Mouse (Mus musculus): ENCODE measurements at regions not wholly inside any gene's neighbourhood (a gene's known extent, or its start where the extent isn't known, plus 50 kb on each side); places are given as distances from the start of the nearest gene placed in this dataset.

- WGBS = 81% methylated on average over 1 of the region's 1 CpGs
- Histone ChIP-seq H3K27me3 (ENCODE audit: low read depth, poor library complexity, severe bottlenecking) (no peaks in the 10 kb centered on the region), H3K4me3 (no peak overlapping the region), H3K4me1 (peaks cover 11% of the 10 kb centered on the region; the same call in 1 of the 2 replicates), H3K9me3 (replicated peaks) (no peaks in the 10 kb centered on the region), H3K36me3 (no peaks in the 10 kb centered on the region), H3K27ac (no peak overlapping the region)
- DNase-seq (ENCODE audit: low spot score) = no peak
These were observed 595.2 kb upstream of the Camk1g start for GRCm38 (mm10) chr1:193965278-193965677.

- Histone ChIP-seq H3K4me1 (no peaks in the 10 kb centered on the region), H3K4me3 (no peak overlapping the region), H3K27ac (no peak overlapping the region), H3K27me3 (ENCODE audit: low read depth, poor library complexity, severe bottlenecking) (no peaks in the 10 kb centered on the region), H3K9me3 (replicated peaks) (no peaks in the 10 kb centered on the region), H3K36me3 (no peaks in the 10 kb centered on the region)
- no peak for DNase-seq (ENCODE audit: low spot score)
These were observed 581.8 kb upstream of the Camk1g start for GRCm38 (mm10) chr1:193951936-193952335.

GRCm38 (mm10) chr1:193949817-193950216 is 579.7 kb upstream of the Camk1g start:
- Histone ChIP-seq H3K9me3 (replicated peaks) (no peaks in the 10 kb centered on the region), H3K4me3 (no peak overlapping the region), H3K27me3 (ENCODE audit: low read depth, poor library complexity, severe bottlenecking) (no peaks in the 10 kb centered on the region), H3K36me3 (no peaks in the 10 kb centered on the region), H3K27ac (no peak overlapping the region), H3K4me1 (no peaks in the 10 kb centered on the region)
- DNase-seq (ENCODE audit: low spot score) = no peak

GRCm38 (mm10) chr1:193946953-193947586 is 577.0 kb upstream of the Camk1g start:
- H3K9me3 ChIP-seq (replicated peaks) = no peaks in the 10 kb centered on the region
- WGBS = 80% methylated on average over 6 of the region's 6 CpGs
- no peaks in the 10 kb centered on the region for H3K4me1 ChIP-seq
- no peaks in the 10 kb centered on the region for H3K27me3 ChIP-seq (ENCODE audit: low read depth, poor library complexity, severe bottlenecking)
- no peaks in the 10 kb centered on the region for H3K36me3 ChIP-seq
- no peak overlapping the region for H3K27ac ChIP-seq
- no peak for DNase-seq (ENCODE audit: low spot score)
- H3K4me3 ChIP-seq = no peak overlapping the region

- DNase-seq (ENCODE audit: low spot score) = no peak
- 92% methylated on average over 2 of the region's 2 CpGs for WGBS
- H3K4me1 ChIP-seq = no peaks in the 10 kb centered on the region
- H3K27me3 ChIP-seq (ENCODE audit: low read depth, poor library complexity, severe bottlenecking) = no peaks in the 10 kb centered on the region
- no peak overlapping the region for H3K27ac ChIP-seq
- H3K36me3 ChIP-seq = no peaks in the 10 kb centered on the region
- H3K4me3 ChIP-seq = no peak overlapping the region
- no peaks in the 10 kb centered on the region for H3K9me3 ChIP-seq (replicated peaks)
These were observed 565.9 kb upstream of the Camk1g start for GRCm38 (mm10) chr1:193935969-193936368.

- WGBS = 23% methylated on average over 1 of the region's 1 CpGs
- Histone ChIP-seq H3K27ac (no peak overlapping the region), H3K9me3 (replicated peaks) (no peaks in the 10 kb centered on the region), H3K4me1 (no peaks in the 10 kb centered on the region), H3K27me3 (ENCODE audit: low read depth, poor library complexity, severe bottlenecking) (no peaks in the 10 kb centered on the region), H3K4me3 (no peak overlapping the region), H3K36me3 (no peaks in the 10 kb centered on the region)
- DNase-seq (ENCODE audit: low spot score) = no peak
These were observed 564.2 kb upstream of the Camk1g start for GRCm38 (mm10) chr1:193934308-193934707.

GRCm38 (mm10) chr1:193931131-193931729 is 561.1 kb upstream of the Camk1g start:
- Histone ChIP-seq H3K4me1 (no peaks in the 10 kb centered on the region), H3K4me3 (no peak overlapping the region), H3K9me3 (replicated peaks) (no peaks in the 10 kb centered on the region), H3K27ac (no peak overlapping the region), H3K27me3 (ENCODE audit: low read depth, poor library complexity, severe bottlenecking) (no peaks in the 10 kb centered on the region), H3K36me3 (no peaks in the 10 kb centered on the region)
- no peak for DNase-seq (ENCODE audit: low spot score)
- WGBS = 88% methylated on average over 5 of the region's 5 CpGs

GRCm38 (mm10) chr1:193928607-193929006 is 558.5 kb upstream of the Camk1g start:
- Histone ChIP-seq H3K27ac (no peak overlapping the region), H3K9me3 (replicated peaks) (no peaks in the 10 kb centered on the region), H3K36me3 (no peaks in the 10 kb centered on the region), H3K27me3 (ENCODE audit: low read depth, poor library complexity, severe bottlenecking) (no peaks in the 10 kb centered on the region), H3K4me1 (no peaks in the 10 kb centered on the region), H3K4me3 (no peak overlapping the region)
- whole genome bisulfite sequencing = 71% methylated on average over 4 of the region's 4 CpGs
- no peak for DNase-seq (ENCODE audit: low spot score)

GRCm38 (mm10) chr1:193922756-193923155 is 552.7 kb upstream of the Camk1g start:
- no peaks in the 10 kb centered on the region for H3K36me3 ChIP-seq
- H3K4me1 ChIP-seq = no peaks in the 10 kb centered on the region
- no peaks in the 10 kb centered on the region for H3K27me3 ChIP-seq (ENCODE audit: low read depth, poor library complexity, severe bottlenecking)
- no peaks in the 10 kb centered on the region for H3K9me3 ChIP-seq (replicated peaks)
- 73% methylated on average over 4 of the region's 4 CpGs for WGBS
- no peak for DNase-seq (ENCODE audit: low spot score)
- H3K27ac ChIP-seq = no peak overlapping the region
- no peak overlapping the region for H3K4me3 ChIP-seq

- Histone ChIP-seq H3K36me3 (no peaks in the 10 kb centered on the region), H3K4me3 (no peak overlapping the region), H3K4me1 (no peaks in the 10 kb centered on the region), H3K27ac (no peak overlapping the region), H3K27me3 (ENCODE audit: low read depth, poor library complexity, severe bottlenecking) (no peaks in the 10 kb centered on the region), H3K9me3 (replicated peaks) (no peaks in the 10 kb centered on the region)
- DNase-seq (ENCODE audit: low spot score) = no peak
- WGBS = 55% methylated on average over 3 of the region's 3 CpGs
These were observed 549.1 kb upstream of the Camk1g start for GRCm38 (mm10) chr1:193919243-193919642.

GRCm38 (mm10) chr1:193905711-193906110 is 535.6 kb upstream of the Camk1g start:
- Histone ChIP-seq H3K9me3 (replicated peaks) (no peaks in the 10 kb centered on the region), H3K36me3 (no peaks in the 10 kb centered on the region), H3K4me3 (no peak overlapping the region), H3K27me3 (ENCODE audit: low read depth, poor library complexity, severe bottlenecking) (no peaks in the 10 kb centered on the region), H3K4me1 (no peaks in the 10 kb centered on the region), H3K27ac (no peak overlapping the region)
- no peak for DNase-seq (ENCODE audit: low spot score)

GRCm38 (mm10) chr1:193894072-193894471 is 524.0 kb upstream of the Camk1g start:
- H3K27me3 ChIP-seq (ENCODE audit: low read depth, poor library complexity, severe bottlenecking) = no peaks in the 10 kb centered on the region
- H3K4me3 ChIP-seq = no peak overlapping the region
- H3K36me3 ChIP-seq = no peaks in the 10 kb centered on the region
- DNase-seq (ENCODE audit: low spot score) = no peak
- no peaks in the 10 kb centered on the region for H3K4me1 ChIP-seq
- no peak overlapping the region for H3K27ac ChIP-seq
- H3K9me3 ChIP-seq (replicated peaks) = no peaks in the 10 kb centered on the region

GRCm38 (mm10) chr1:193876540-193876939 is 506.4 kb upstream of the Camk1g start:
- Histone ChIP-seq H3K36me3 (no peaks in the 10 kb centered on the region), H3K4me1 (no peaks in the 10 kb centered on the region), H3K27ac (no peak overlapping the region), H3K9me3 (replicated peaks) (no peaks in the 10 kb centered on the region), H3K27me3 (ENCODE audit: low read depth, poor library complexity, severe bottlenecking) (no peaks in the 10 kb centered on the region), H3K4me3 (no peak overlapping the region)
- WGBS = 69% methylated on average over 2 of the region's 2 CpGs
- DNase-seq (ENCODE audit: low spot score) = no peak

GRCm38 (mm10) chr1:193876121-193876520 is 506.0 kb upstream of the Camk1g start:
- Histone ChIP-seq H3K9me3 (replicated peaks) (no peaks in the 10 kb centered on the region), H3K27me3 (ENCODE audit: low read depth, poor library complexity, severe bottlenecking) (no peaks in the 10 kb centered on the region), H3K27ac (no peak overlapping the region), H3K4me3 (no peak overlapping the region), H3K36me3 (no peaks in the 10 kb centered on the region), H3K4me1 (no peaks in the 10 kb centered on the region)
- no peak for DNase-seq (ENCODE audit: low spot score)
